Mouse (Mus musculus) neural tube, embryonic 15.5 days (tissue): Measurements from ENCODE around the gene Kif2a. TPM values are rescaled to one million over a fixed set of nuclear protein-coding genes. Genes with fewer than 3 reads are reported as not detected.

Experiments
- ATAC-seq: fragments of 200-750 bp; cut with Nextera tagmentation; 2 replicates; pipeline ENCODE4 v1.8.0; 2017; ENCODE audit warnings: mild to moderate bottlenecking, moderate TSS enrichment, moderate library complexity; ENCODE audit not compliant: low FRiP score
- H3K27ac ChIP-seq: fragments of 300-500 bp; sonication (generic); replicated peaks from 2 replicates; pipeline ENCODE4 v1.5.1; 2015; ENCODE audit warnings: mild to moderate bottlenecking, inconsistent platforms
- H3K27me3 ChIP-seq: fragments of 300-500 bp; sonication (generic); replicated peaks from 2 replicates; pipeline ENCODE4 v1.6.1; 2015; ENCODE audit warnings: inconsistent platforms
- H3K36me3 ChIP-seq: fragments of 300-500 bp; sonication (generic); 2 replicates; pipeline ENCODE4 v1.6.1; 2015; ENCODE audit warnings: inconsistent platforms
- H3K4me1 ChIP-seq: fragments of 300-500 bp; sonication (generic); 2 replicates; pipeline ENCODE4 v1.6.1; 2015; ENCODE audit warnings: inconsistent platforms
- H3K4me2 ChIP-seq: fragments of 300-500 bp; sonication (generic); 2 replicates; pipeline ENCODE4 v1.6.1; 2015; ENCODE audit warnings: inconsistent platforms, mild to moderate bottlenecking, moderate library complexity
- H3K4me3 ChIP-seq: fragments of 300-500 bp; sonication (generic); replicated peaks from 2 replicates; pipeline ENCODE4 v1.5.1; 2015; ENCODE audit warnings: mild to moderate bottlenecking, inconsistent platforms
- H3K9ac ChIP-seq: fragments of 300-500 bp; sonication (generic); replicated peaks from 2 replicates; pipeline ENCODE4 v1.6.1; 2015; ENCODE audit warnings: mild to moderate bottlenecking, inconsistent platforms
- H3K9me3 ChIP-seq: fragments of 300-500 bp; sonication (generic); replicated peaks from 2 replicates; pipeline ENCODE4 v1.6.1; 2016; ENCODE audit warnings: inconsistent platforms
- WGBS: fragments of 180-500 bp; shearing (Covaris S2); methylation state at CpG from one replicate; pipeline ENCODE4 v1.1.7; 2015; ENCODE audit warnings: mixed read lengths; 5-methylcytosine and 5-hydroxymethylcytosine counted together
- polyA plus RNA-seq: library from polyadenylated mRNA; unstranded; fragments of >200 nt; fragmentation: Nextera tagmentation; extraction: Ambion mirVana; gene quantifications from 2 replicates; pipeline ENCODE4 v1.2.1, GENCODE M21; 2015

Gene Kif2a
- polyA plus RNA-seq, 1 experiment from 2014 or later: 79.7 TPM

DNA sequence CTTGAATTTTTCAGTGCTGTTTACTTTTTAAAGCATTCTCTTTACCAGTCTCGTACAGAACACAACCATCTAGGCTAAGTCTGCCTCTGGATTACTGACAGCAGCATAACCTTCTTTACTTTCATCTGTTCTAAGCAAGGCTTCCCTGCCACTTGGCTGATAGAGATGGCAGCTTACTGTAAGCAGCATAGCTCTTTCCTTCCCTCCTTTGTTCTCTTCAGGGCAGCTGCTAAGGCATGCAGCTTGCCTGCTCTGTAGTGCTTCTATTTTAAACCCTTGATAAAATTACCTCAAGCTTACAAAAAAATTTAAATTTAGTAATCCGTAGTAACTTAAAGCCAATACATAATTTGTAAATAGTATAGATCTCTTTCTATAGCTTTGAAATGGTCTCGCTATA lies 67.0 kb downstream of the Kif2a start:
- H3K4me2 ChIP-seq: no peak overlapping the region
- H3K9me3 ChIP-seq: no peaks in the 10 kb centered on the region
- WGBS: 95% methylated on average over 3 of the region's 3 CpGs
- no peak overlapping the region for H3K4me3 ChIP-seq
- H3K9ac ChIP-seq: no peak overlapping the region
- ATAC-seq: no peak
- no peak overlapping the region for H3K27ac ChIP-seq
- no peaks in the 10 kb centered on the region for H3K27me3 ChIP-seq
- H3K4me1 ChIP-seq: no peaks in the 10 kb centered on the region
- peaks cover 58% of the 10 kb centered on the region for H3K36me3 ChIP-seq

DNA sequence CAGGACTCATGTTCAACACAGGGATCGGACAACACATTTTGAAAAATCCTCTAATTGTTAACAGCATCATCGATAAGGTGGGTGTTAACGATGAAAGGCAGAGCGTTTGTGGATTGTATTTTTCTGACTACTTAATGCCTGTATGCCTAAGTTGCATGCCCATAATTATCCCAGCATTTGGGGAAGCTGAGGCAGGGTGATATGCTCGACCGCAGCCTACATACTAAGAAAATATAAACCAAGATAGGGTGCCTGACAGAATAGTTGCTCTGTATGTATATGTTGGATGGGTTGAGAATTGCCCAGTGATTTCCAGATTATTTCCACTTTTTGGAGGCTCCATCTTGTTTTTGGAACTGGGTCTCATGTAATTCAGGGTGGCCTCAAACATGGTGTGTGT lies 74.3 kb downstream of the Kif2a start:
- Histone ChIP-seq H3K4me2 (peak overlapping the region; percentile 59), H3K9me3 (no peaks in the 10 kb centered on the region), H3K36me3 (peaks cover 20% of the 10 kb centered on the region), H3K27me3 (no peaks in the 10 kb centered on the region), H3K4me1 (peaks cover 18% of the 10 kb centered on the region), H3K9ac (peak overlapping the region; percentile 88), H3K27ac (peak overlapping the region; percentile 88), H3K4me3 (peak overlapping the region; percentile 90)
- WGBS: 5% methylated on average over 6 of the region's 6 CpGs
- ATAC-seq: peak; percentile 2; the same call in 1 of the 2 replicates

DNA sequence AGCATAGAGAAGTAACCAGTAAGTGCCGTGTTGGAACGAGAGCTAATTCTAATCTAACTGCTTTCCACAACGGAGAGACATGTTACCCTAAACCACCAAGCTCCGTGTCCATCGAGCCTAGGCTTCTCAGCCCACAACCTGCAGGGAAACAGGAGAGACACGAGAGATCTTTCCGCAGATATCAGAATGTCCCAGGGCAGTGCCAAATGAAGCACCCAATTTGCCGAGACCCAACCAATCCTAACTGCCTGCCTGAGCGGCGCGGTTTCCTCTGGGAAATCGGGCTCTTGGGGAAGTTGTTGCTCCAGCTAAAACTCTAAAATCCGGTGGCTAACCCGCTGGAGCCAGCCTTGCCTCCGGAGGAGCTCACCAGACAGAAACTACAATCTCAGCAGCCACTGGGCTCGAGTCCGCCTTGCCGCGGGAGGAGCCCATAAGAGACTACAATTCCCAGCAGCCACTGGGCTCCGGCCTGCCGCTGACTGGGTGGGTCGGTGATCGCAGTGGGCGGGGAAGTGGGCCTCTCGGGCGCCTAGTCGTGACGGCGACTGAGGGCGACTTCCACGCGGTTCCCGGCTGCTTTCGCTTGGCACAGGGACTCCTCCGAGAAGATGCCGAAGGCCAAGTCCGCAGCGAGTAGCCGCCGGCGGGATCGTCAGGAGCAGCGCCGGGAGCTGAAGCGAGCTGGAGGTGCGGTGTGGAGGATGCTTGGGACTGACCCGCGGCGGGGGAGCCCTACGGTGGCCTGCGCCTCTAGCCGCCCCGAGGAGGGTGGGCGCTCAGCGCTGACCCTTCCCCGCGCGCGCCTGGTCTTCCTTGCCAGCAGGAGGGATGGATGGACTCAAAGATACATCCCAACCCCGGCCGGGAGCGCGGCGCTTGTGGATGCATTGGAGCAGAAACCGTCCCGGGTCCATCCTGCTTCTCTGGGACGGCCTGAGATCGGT lies 75.1 kb downstream of the Kif2a start, which contains the start of gene Dimt1:
Dimt1 (plus strand) TSS at position 534 of the 947 bp plus-strand sequence.
- peak; percentile 99 for ATAC-seq
- peak within 1 kb of the TSS; percentile 90 for H3K4me3 ChIP-seq
- WGBS: under 1% methylated on average over 68 of the region's 68 CpGs
- no peaks in the 10 kb centered on the region for H3K27me3 ChIP-seq
- H3K4me2 ChIP-seq: peak within 1 kb of the TSS; percentile 59
- peak within 1 kb of the TSS; percentile 88 for H3K27ac ChIP-seq
- peaks cover 13% of the 10 kb centered on the region for H3K36me3 ChIP-seq
- H3K4me1 ChIP-seq: peaks cover 18% of the 10 kb centered on the region
- H3K9ac ChIP-seq: peak within 1 kb of the TSS; percentile 88
- no peaks in the 10 kb centered on the region for H3K9me3 ChIP-seq

DNA sequence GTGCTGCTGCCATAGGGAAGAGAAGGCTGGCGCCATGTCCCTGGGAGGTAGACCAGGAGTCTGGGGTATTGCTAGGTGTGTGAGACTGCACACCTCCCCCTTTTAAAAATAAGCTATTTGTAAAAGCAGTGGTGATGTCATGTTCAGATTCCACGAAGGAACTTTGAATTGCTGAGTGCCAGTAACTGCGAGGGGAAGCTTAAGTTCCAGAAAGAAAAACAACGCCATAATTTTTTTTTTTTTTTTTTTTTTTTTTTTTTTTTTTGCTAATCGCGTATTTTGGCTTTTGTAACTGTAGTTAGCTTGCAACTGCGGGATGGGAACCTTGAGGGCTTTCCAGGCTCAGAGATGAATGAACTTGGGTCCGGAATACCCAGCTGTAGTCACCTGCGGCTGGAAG lies 76.4 kb downstream of the Kif2a start:
- WGBS: 82% methylated on average over 9 of the region's 9 CpGs
- Histone ChIP-seq H3K27ac (no peak overlapping the region), H3K4me1 (peaks cover 18% of the 10 kb centered on the region), H3K27me3 (no peaks in the 10 kb centered on the region), H3K9me3 (no peaks in the 10 kb centered on the region), H3K4me2 (no peak overlapping the region), H3K4me3 (no peak overlapping the region), H3K36me3 (peaks cover 6% of the 10 kb centered on the region; the same call in 1 of the 2 replicates), H3K9ac (no peak overlapping the region)
- no peak for ATAC-seq

DNA sequence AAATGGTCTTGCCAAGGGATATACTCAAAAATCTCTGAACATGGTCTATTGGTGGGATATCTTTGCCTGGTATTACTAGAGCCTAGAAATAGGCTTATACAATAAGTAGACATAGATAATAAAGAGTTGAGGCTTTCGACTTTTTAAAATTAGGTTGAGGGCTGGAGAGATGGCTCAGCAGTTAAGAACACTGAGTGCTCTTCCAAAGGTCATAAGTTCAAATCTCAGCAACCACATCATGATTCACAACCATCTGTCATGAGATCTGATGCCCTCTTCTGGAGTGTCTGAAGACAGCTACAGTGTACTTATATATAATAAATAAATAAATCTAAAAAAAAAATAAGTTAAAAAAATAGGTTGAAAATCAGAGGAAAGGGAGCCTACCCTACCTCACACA lies 79.2 kb downstream of the Kif2a start:
- no peak overlapping the region for H3K27ac ChIP-seq
- peaks cover 3% of the 10 kb centered on the region for H3K4me1 ChIP-seq
- no peaks in the 10 kb centered on the region for H3K9me3 ChIP-seq
- H3K36me3 ChIP-seq: no peaks in the 10 kb centered on the region
- no peaks in the 10 kb centered on the region for H3K27me3 ChIP-seq
- H3K9ac ChIP-seq: no peak overlapping the region
- WGBS: 96% methylated on average over 1 of the region's 1 CpGs
- no peak overlapping the region for H3K4me2 ChIP-seq
- H3K4me3 ChIP-seq: no peak overlapping the region
- ATAC-seq: no peak

DNA sequence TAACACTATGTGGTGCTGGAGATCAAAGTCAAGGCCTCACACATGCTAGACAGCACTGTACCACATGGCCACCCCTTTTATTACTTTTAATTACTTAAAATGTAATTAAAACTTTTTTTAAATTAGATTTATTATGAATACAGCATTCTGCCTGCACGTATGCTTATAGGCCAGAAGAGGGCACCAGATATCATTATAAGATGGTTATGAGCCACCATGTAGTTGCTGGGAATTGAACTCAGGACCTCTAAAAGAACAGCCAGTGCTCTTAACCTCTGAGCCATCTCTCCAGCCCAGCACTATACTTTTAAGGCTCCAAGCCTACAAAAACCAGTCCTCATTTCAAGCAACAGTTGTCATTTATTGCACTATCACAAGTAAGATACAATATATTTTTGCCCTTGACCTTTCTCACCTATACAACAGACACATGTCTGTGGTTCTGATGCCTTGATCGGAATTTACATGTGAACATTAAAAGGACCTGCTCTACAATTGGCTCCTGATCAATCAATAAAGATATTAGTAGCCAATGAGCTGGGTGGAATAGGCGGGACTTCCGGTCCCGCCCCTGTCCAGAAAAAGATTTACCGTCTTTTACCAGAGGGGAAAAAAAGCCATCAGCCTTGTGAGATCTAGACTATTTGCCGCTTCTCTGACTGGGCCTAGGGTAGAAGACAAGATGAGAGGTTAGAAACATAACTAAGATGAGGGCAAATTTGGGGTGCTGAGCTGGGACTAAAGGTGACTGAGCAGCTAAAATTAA lies 80.5 kb downstream of the Kif2a start:
- Histone ChIP-seq H3K4me2 (no peak overlapping the region), H3K4me1 (0 out of 2 replicates have a peak, but pooled peaks cover 4% of the 10 kb centered on the region), H3K9me3 (no peaks in the 10 kb centered on the region), H3K27me3 (no peaks in the 10 kb centered on the region), H3K27ac (no peak overlapping the region), H3K36me3 (no peaks in the 10 kb centered on the region), H3K9ac (no peak overlapping the region), H3K4me3 (no peak overlapping the region)
- no peak for ATAC-seq
- 37% methylated on average over 7 of the region's 7 CpGs for WGBS

DNA sequence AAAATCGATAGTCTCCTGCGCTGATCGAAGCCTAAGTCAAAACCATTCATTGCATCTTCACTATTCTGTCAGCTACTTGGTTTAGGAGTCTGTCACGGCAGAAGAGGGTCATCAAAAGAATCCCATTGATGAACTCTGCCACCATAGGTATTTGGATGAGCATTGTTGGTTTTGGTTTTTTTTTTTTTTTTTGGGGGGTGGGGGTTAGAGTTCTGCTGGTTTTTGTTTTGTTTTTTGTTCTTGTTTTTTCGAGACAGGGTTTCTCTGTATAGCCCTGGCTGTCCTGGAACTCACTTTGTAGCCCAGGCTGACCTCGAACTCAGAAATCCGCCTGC lies 84.8 kb downstream of the Kif2a start:
- peaks cover 19% of the 10 kb centered on the region for H3K4me1 ChIP-seq
- peak overlapping the region; percentile 99 for H3K4me3 ChIP-seq
- peak overlapping the region; percentile 76 for H3K4me2 ChIP-seq
- no peak overlapping the region for H3K27ac ChIP-seq
- peak; percentile 4 for ATAC-seq
- no peaks in the 10 kb centered on the region for H3K27me3 ChIP-seq
- H3K36me3 ChIP-seq: no peaks in the 10 kb centered on the region
- peak overlapping the region; percentile 83 for H3K9ac ChIP-seq
- 30% methylated on average over 7 of the region's 7 CpGs for WGBS
- no peaks in the 10 kb centered on the region for H3K9me3 ChIP-seq

DNA sequence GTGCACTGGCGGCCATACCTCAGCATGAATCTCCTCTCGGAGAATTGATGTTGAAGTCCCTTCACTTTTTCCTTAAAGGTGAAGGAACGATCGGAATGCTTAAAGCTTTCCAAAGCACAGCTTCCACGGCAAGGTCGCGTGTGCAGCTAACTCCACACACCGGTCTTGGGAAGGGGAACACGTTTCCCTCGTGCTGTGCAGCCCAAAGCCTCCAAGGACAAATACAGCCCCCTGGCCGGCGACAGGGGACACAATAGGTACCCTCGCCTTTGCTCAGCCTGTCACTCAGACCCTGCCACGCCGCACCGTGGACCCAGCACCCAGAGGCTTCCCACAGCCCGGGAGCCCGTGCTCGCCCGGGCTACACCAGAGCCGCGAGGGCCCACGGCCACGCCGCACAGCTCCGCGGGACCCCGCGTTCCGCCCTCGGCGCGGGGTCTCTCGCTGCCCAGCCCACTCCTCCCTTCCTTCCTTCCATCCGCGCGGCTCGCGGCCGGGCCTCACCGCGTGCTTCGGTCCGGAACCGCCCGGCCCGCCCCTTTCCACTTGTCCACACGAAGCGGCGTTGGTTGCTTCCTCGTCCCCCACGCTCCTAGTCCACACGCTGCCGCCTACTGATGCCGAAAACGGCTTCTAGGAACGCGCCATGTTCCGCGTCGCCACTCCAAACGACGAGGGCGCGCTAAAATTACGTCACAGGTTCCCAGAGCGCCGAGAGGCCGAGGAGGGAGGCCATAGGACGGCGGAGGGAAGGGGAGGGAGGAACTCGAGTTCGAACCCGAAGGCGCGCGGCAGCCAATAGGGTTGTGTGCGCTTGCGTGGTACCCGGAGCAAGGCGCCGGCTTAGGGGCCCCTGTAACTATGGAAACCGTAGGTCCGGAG lies 85.4 kb downstream of the Kif2a start, which contains the start of gene Ipo11:
Ipo11 (minus strand) TSS at position 703 of the 882 bp plus-strand sequence.
- Histone ChIP-seq H3K4me2 (peak within 1 kb of the TSS; percentile 76), H3K9me3 (no peaks in the 10 kb centered on the region), H3K27me3 (no peaks in the 10 kb centered on the region), H3K36me3 (no peaks in the 10 kb centered on the region), H3K4me3 (peak within 1 kb of the TSS; percentile 99), H3K27ac (peak within 1 kb of the TSS; percentile 90), H3K4me1 (peaks cover 19% of the 10 kb centered on the region), H3K9ac (peak within 1 kb of the TSS; percentile 83)
- under 1% methylated on average over 83 of the region's 84 CpGs for WGBS
- peak; percentile 98 for ATAC-seq

DNA sequence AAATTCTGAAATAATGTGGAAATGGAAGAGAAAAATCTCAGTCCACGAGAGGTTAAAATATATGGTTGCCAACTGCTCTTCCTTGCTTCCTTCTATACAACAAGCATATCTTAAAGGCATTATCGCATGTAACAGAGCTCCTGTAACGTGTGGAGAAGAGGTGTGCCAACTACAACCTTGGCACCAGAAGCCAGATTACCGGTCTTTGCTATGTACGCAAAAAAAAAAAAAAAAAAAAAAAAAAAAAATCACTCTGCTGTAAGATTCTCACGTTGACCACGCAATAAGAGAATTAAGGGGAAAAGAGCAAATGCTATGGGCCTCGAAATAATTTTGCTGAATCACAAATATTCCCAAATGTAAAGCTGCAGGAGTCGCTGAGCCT lies 86.1 kb downstream of the Kif2a start:
- ATAC-seq: no peak
- no peaks in the 10 kb centered on the region for H3K27me3 ChIP-seq

DNA sequence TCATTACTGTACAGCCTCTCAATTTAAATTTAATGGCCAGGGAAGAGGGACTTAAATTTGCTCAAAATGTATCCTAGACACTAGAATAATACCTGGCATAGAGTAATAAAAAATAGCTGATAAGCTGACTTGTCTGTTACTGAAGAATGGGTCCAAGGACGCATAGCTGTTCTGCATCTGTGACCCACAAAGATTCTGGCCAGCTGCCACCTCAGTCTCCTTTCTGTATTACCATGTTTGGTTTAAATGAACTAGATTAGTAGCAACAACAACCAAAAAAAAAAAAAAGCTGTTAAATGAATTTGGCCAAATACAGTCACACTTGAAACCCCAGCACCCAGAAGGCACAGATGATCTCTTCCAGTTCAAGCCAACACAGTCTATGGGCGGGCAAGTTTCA lies 92.7 kb downstream of the Kif2a start:
- WGBS: 92% methylated on average over 2 of the region's 2 CpGs
- Histone ChIP-seq H3K4me3 (no peak overlapping the region), H3K4me2 (no peak overlapping the region), H3K27ac (no peak overlapping the region), H3K27me3 (no peaks in the 10 kb centered on the region), H3K9me3 (no peaks in the 10 kb centered on the region), H3K9ac (no peak overlapping the region), H3K4me1 (peaks cover 3% of the 10 kb centered on the region), H3K36me3 (peaks cover 15% of the 10 kb centered on the region)
- no peak for ATAC-seq

More for the DNA sequence above, 86.1 kb downstream of the Kif2a start:
- WGBS: 8% methylated on average over 9 of the region's 9 CpGs
- H3K36me3 ChIP-seq: no peaks in the 10 kb centered on the region
- peak overlapping the region; percentile 90 for H3K27ac ChIP-seq
- H3K4me1 ChIP-seq: peaks cover 19% of the 10 kb centered on the region
- H3K4me3 ChIP-seq: peak overlapping the region; percentile 99
- H3K4me2 ChIP-seq: peak overlapping the region; percentile 76
- peak overlapping the region; percentile 83 for H3K9ac ChIP-seq
- H3K9me3 ChIP-seq: no peaks in the 10 kb centered on the region

DNA sequence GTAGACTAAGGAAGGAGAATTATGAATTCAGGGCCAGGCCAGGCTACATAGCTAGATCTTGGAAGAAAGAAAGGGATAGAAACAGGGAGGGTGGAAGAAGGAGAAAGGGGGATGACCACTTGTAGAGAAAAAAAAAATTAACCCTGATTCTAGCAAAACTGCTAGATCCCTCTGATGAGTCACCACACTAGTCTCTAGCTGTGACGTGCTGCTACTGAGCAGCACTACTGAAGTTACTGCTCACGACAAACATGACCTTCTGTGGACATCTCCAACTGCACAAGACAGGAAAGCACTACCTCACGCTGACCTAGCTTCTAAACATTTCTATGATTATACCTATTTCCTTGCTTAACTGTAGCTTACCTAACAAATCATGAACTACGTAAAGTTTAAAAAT lies 93.6 kb downstream of the Kif2a start:
- Histone ChIP-seq H3K27me3 (no peaks in the 10 kb centered on the region), H3K27ac (no peak overlapping the region), H3K4me2 (no peak overlapping the region), H3K4me1 (no peaks in the 10 kb centered on the region), H3K9ac (no peak overlapping the region), H3K9me3 (no peaks in the 10 kb centered on the region), H3K36me3 (peaks cover 17% of the 10 kb centered on the region), H3K4me3 (no peak overlapping the region)
- ATAC-seq: no peak
- 93% methylated on average over 4 of the region's 4 CpGs for WGBS
